Mouse (Mus musculus) spleen, adult 2 months (tissue): ENCODE results near the gene Oprm1. TPM values are rescaled to one million over a fixed set of nuclear protein-coding genes. Genes with fewer than 3 reads are reported as not detected.
A peak's percentile ranks its signal among the peaks of the same experiment; 100 is the strongest.

Experiments
- DNase-seq, 2 experiments: peaks; one replicate each; pipeline versions ENCODE4 v3.0.0 to v3.0.0-alpha.2; 2012 to 2021; ENCODE audit warnings: low spot score in 2 of 2, low read depth in 1 of 2
- H3K27ac ChIP-seq: fragments of 200-500 bp; 2 replicates; pipeline ENCODE4 v1.5.1; 2012; ENCODE audit warnings: low read length, inconsistent platforms; ENCODE audit not compliant: insufficient read depth
- H3K27me3 ChIP-seq: fragments of 200-500 bp; 2 replicates; pipeline ENCODE4 v1.6.1; 2012; ENCODE audit warnings: mild to moderate bottlenecking, moderate library complexity, low read length, inconsistent platforms; ENCODE audit not compliant: control insufficient read depth, insufficient read depth
- H3K36me3 ChIP-seq: fragments of 200-500 bp; 2 replicates; pipeline ENCODE4 v1.6.1; 2012; ENCODE audit warnings: mild to moderate bottlenecking, low read length, inconsistent platforms; ENCODE audit not compliant: control insufficient read depth, insufficient read depth
- H3K4me1 ChIP-seq: fragments of 200-500 bp; 2 replicates; pipeline ENCODE4 v1.6.1; 2011; ENCODE audit warnings: inconsistent platforms; ENCODE audit not compliant: control insufficient read depth, insufficient read depth, insufficient read length
- H3K4me3 ChIP-seq: fragments of 200-500 bp; 2 replicates; pipeline ENCODE4 v1.5.1; 2011; ENCODE audit warnings: mild to moderate bottlenecking, inconsistent platforms; ENCODE audit not compliant: insufficient read depth, insufficient read length; ENCODE audit errors: extremely low read depth
- CTCF ChIP-seq: fragments of 200-500 bp; IDR thresholded peaks from 2 replicates; pipeline ENCODE4 v1.5.1; 2011; ENCODE audit warnings: mild to moderate bottlenecking, inconsistent platforms; ENCODE audit not compliant: insufficient read depth, insufficient read length, insufficient replicate concordance; ENCODE audit errors: extremely low read depth
- POLR2A ChIP-seq: fragments of 200-500 bp; IDR thresholded peaks from 2 replicates; pipeline ENCODE4 v1.6.1; 2011; ENCODE audit warnings: low read depth, low read length, inconsistent platforms
- WGBS: fragments of 180-500 bp; shearing (Covaris S2); methylation state at CpG from one replicate; pipeline ENCODE4 v1.1.7; 2018; 5-methylcytosine and 5-hydroxymethylcytosine counted together
- polyA plus RNA-seq: library from polyadenylated mRNA; depleted of rRNA; stranded (reverse); fragments of >200 nt; gene quantifications from 2 replicates; pipeline ENCODE4 v1.2.3, GENCODE M21; 2012

Gene Oprm1
- polyA plus RNA-seq, 1 experiment: not detected

- H3K4me3 ChIP-seq: no peak overlapping the region
- DNase-seq: no peak
- H3K4me1 ChIP-seq: peaks cover 5% of the 10 kb centered on the region; the same call in 1 of the 2 replicates
- no peak for TF ChIP-seq POLR2A
- TF ChIP-seq CTCF: no peak
- H3K27me3 ChIP-seq: no peaks in the 10 kb centered on the region
- 81% methylated on average over 12 of the region's 12 CpGs for WGBS
- H3K27ac ChIP-seq: no peak overlapping the region
- H3K36me3 ChIP-seq: no peaks in the 10 kb centered on the region
Measured at GRCm38 (mm10) chr10:7068608-7069007, 310.3 kb downstream of the Oprm1 start.

DNA sequence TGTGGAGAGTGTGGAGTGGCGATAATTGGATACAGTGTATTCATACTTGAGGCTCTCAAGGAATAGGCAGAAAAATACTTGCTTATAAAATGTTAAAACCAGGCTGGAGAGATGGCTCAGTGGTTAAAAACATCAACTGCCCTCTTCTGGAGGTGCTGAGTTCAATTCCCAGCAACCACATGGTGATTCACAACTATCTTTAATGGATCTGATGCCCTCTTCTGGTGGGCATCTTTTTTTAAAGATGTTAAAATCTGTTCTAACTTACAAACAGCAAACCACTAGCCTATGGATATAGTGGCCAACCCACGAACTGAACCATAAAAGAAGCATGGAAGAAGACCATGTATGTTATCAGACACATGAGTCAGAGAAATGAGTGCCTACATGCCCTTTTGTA lies 310.8 kb downstream of the Oprm1 start:
- Histone ChIP-seq H3K4me1 (peaks cover 3% of the 10 kb centered on the region; the same call in 1 of the 2 replicates), H3K4me3 (no peak overlapping the region), H3K27me3 (no peaks in the 10 kb centered on the region), H3K36me3 (no peaks in the 10 kb centered on the region), H3K27ac (no peak overlapping the region)
- no peak for DNase-seq
- TF ChIP-seq POLR2A (no peak), CTCF (no peak)
- 84% methylated on average over 2 of the region's 2 CpGs for WGBS

GRCm38 (mm10) chr10:7070100-7070835 lies 312.0 kb downstream of the Oprm1 start:
- no peaks in the 10 kb centered on the region for H3K36me3 ChIP-seq
- no peaks in the 10 kb centered on the region for H3K4me1 ChIP-seq
- no peak overlapping the region for H3K4me3 ChIP-seq
- DNase-seq: no peak
- H3K27ac ChIP-seq: no peak overlapping the region
- TF ChIP-seq POLR2A (no peak), CTCF (no peak)
- no peaks in the 10 kb centered on the region for H3K27me3 ChIP-seq
- 81% methylated on average over 8 of the region's 8 CpGs for WGBS

DNA sequence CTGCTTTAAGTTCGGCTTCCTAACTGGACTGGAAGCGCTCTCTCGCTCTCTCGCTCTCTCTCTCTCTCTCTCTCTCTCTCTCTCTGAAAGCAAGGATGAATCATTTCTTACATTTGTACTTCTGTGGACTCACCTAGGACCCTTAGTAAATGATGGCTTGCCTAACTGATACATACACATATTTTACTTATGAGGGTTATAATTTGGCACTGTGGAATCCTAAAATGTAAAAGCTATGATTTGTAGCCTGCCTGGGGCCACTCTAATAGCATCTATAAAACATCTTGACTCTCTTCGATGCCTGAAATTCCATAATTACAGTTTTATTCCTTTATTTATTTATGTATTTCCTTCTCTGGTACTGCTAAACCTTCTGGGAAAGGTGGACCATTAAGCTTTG lies 312.6 kb downstream of the Oprm1 start:
- WGBS: 96% methylated on average over 5 of the region's 5 CpGs
- TF ChIP-seq CTCF: no peak

GRCm38 (mm10) chr10:7074231-7074630 lies 315.9 kb downstream of the Oprm1 start:
- Histone ChIP-seq H3K27ac (no peak overlapping the region), H3K4me3 (no peak overlapping the region), H3K36me3 (no peaks in the 10 kb centered on the region), H3K27me3 (no peaks in the 10 kb centered on the region), H3K4me1 (no peaks in the 10 kb centered on the region)
- TF ChIP-seq CTCF (no peak), POLR2A (no peak)
- WGBS: 83% methylated on average over 2 of the region's 2 CpGs
- DNase-seq: no peak

More for the DNA sequence above, 312.6 kb downstream of the Oprm1 start:
- no peak overlapping the region for H3K4me3 ChIP-seq
- no peaks in the 10 kb centered on the region for H3K4me1 ChIP-seq
- no peaks in the 10 kb centered on the region for H3K27me3 ChIP-seq
- H3K36me3 ChIP-seq: no peaks in the 10 kb centered on the region
- DNase-seq: no peak
- H3K27ac ChIP-seq: no peak overlapping the region

GRCm38 (mm10) chr10:7075661-7076060 lies 317.4 kb downstream of the Oprm1 start:
- Histone ChIP-seq H3K4me1 (no peaks in the 10 kb centered on the region), H3K4me3 (no peak overlapping the region), H3K27me3 (no peaks in the 10 kb centered on the region), H3K27ac (no peak overlapping the region), H3K36me3 (no peaks in the 10 kb centered on the region)
- no peak for DNase-seq
- TF ChIP-seq POLR2A (no peak), CTCF (no peak)
- WGBS: 96% methylated on average over 2 of the region's 2 CpGs

- Histone ChIP-seq H3K4me3 (no peak overlapping the region), H3K27ac (no peak overlapping the region), H3K27me3 (no peaks in the 10 kb centered on the region), H3K4me1 (no peaks in the 10 kb centered on the region), H3K36me3 (no peaks in the 10 kb centered on the region)
- WGBS: 14% methylated on average over 8 of the region's 8 CpGs
- no peak for TF ChIP-seq POLR2A
- peak; percentile 82 for TF ChIP-seq CTCF
- peak in 1 of 2 experiments; percentile 52 for DNase-seq
Measured at GRCm38 (mm10) chr10:7076201-7076600, 317.9 kb downstream of the Oprm1 start.
